Mouse (Mus musculus): ENCODE measurements around the gene Rcan3.
A peak's percentile ranks its signal among the peaks of the same experiment; 100 is the strongest.

Rcan3 gene

GRCm38 (mm10) chr4:135433443-135434394 lies at the start of gene Rcan3:
Rcan3 (minus strand) TSS chr4:135433853.
- peak; percentile 73 to 74 for DNase-seq (ENCODE audit: low spot score in 2 of 2)

- no peak for DNase-seq (ENCODE audit: low spot score in 2 of 2)
These were observed 46.7 kb upstream of the Rcan3 start for GRCm38 (mm10) chr4:135480370-135480769.

GRCm38 (mm10) chr4:135477851-135478250 lies 44.2 kb upstream of the Rcan3 start:
- no peak for DNase-seq (ENCODE audit: low spot score in 2 of 2)

- DNase-seq (ENCODE audit: low spot score in 2 of 2), result no peak
These were observed 29.8 kb upstream of the Rcan3 start for GRCm38 (mm10) chr4:135463406-135463805.

- no peak for DNase-seq (ENCODE audit: low spot score in 2 of 2)
These were observed 19.9 kb upstream of the Rcan3 start for GRCm38 (mm10) chr4:135453572-135453971.

GRCm38 (mm10) chr4:135453164-135453563 lies 19.5 kb upstream of the Rcan3 start:
- DNase-seq (ENCODE audit: low spot score in 2 of 2), result no peak

GRCm38 (mm10) chr4:135451360-135452015 lies 17.8 kb upstream of the Rcan3 start:
- no peak for DNase-seq (ENCODE audit: low spot score in 2 of 2)

- DNase-seq (ENCODE audit: low spot score in 2 of 2), result no peak
These were observed 8.8 kb upstream of the Rcan3 start for GRCm38 (mm10) chr4:135442473-135442872.

GRCm38 (mm10) chr4:135439904-135440522 lies 6.4 kb upstream of the Rcan3 start:
- peak; percentile 45 to 66 for DNase-seq (ENCODE audit: low spot score in 2 of 2)

GRCm38 (mm10) chr4:135439188-135439647 lies 5.6 kb upstream of the Rcan3 start:
- peak; percentile 82 to 85 for DNase-seq (ENCODE audit: low spot score in 2 of 2)

- DNase-seq (ENCODE audit: low spot score in 2 of 2), result peak; percentile 23 to 31
These were observed 4.3 kb upstream of the Rcan3 start for GRCm38 (mm10) chr4:135437924-135438323.

- no peak for DNase-seq (ENCODE audit: low spot score in 2 of 2)
These were observed 2.6 kb upstream of the Rcan3 start for GRCm38 (mm10) chr4:135436291-135436690.

- DNase-seq (ENCODE audit: low spot score in 2 of 2), result no peak
These were observed 739 bp upstream of the Rcan3 start for GRCm38 (mm10) chr4:135434395-135434789.

GRCm38 (mm10) chr4:135433086-135433442 lies 589 bp downstream of the Rcan3 start:
- no peak for DNase-seq (ENCODE audit: low spot score in 2 of 2)

GRCm38 (mm10) chr4:135429990-135430760 lies 3.5 kb downstream of the Rcan3 start:
- DNase-seq (ENCODE audit: low spot score in 2 of 2), result no peak

- DNase-seq (ENCODE audit: low spot score in 2 of 2), result no peak
These were observed 4.3 kb downstream of the Rcan3 start for GRCm38 (mm10) chr4:135429383-135429782.

- DNase-seq (ENCODE audit: low spot score in 2 of 2), result no peak
These were observed 7.1 kb downstream of the Rcan3 start for GRCm38 (mm10) chr4:135426587-135426986.

- no peak for DNase-seq (ENCODE audit: low spot score in 2 of 2)
These were observed 8.0 kb downstream of the Rcan3 start for GRCm38 (mm10) chr4:135425625-135426024.

- DNase-seq (ENCODE audit: low spot score in 2 of 2), result no peak
These were observed 12.7 kb downstream of the Rcan3 start for GRCm38 (mm10) chr4:135420961-135421360.

- DNase-seq (ENCODE audit: low spot score in 2 of 2), result no peak
These were observed 13.2 kb downstream of the Rcan3 start for GRCm38 (mm10) chr4:135420416-135420815.

GRCm38 (mm10) chr4:135419996-135420395 lies 13.7 kb downstream of the Rcan3 start:
- no peak for DNase-seq (ENCODE audit: low spot score in 2 of 2)

- peak; percentile 17 to 18 for DNase-seq (ENCODE audit: low spot score in 2 of 2)
These were observed 17.3 kb downstream of the Rcan3 start for GRCm38 (mm10) chr4:135416367-135416766.
